Mouse (Mus musculus) naive thymus-derived CD4-positive, alpha-beta T cell, adult 2 months (primary cell): ENCODE measurements at regions not wholly inside any gene's neighbourhood (a gene's known extent, or its start where the extent isn't known, plus 50 kb on each side); places are given as distances from the start of the nearest gene placed in this dataset.

Experiments used
- DNase-seq: peaks from one replicate; pipeline ENCODE4 v3.0.0-alpha.2; 2011; ENCODE audit warnings: low read depth

DNA sequence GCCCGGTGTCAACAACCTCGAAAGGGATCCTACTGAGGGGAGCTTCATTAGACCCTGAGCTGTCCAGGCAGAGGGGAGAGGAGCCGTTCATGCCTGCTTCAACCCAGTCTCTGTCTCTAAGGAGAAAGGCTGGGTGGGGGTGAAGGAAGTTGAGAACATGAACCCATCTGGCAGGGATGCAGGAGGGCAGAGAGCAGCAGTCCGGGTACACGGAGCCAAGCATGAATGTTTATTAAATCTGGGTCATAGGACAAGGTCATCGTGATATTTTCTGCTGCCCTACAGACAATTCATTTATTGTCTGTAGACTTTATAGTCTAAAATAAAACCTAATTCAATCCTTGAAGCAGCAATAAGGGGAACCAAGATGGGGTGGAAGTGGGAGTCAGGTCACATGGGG lies 105.2 kb upstream of the Tle3 start:
- DNase-seq, result no peak

DNA sequence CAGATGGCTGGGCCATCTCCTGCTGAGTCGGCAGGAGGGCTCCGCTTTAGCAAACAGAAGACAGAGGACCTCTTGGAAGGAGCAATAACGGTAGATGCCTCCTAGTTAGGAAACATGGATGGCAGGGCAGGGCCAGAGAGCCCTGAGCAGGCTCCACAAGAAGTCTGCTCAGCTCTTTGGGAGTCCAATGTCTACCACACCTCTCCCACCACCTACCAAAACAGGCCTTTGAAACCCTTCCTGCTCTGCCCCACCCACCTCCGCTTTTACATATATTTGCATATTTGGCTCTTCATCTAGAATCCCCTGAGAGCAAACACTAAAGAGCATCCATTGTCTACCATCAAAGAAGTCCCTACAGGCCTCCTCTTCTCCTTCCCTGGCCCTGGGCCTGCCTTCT lies 104.6 kb upstream of the Tle3 start:
- no peak for DNase-seq

DNA sequence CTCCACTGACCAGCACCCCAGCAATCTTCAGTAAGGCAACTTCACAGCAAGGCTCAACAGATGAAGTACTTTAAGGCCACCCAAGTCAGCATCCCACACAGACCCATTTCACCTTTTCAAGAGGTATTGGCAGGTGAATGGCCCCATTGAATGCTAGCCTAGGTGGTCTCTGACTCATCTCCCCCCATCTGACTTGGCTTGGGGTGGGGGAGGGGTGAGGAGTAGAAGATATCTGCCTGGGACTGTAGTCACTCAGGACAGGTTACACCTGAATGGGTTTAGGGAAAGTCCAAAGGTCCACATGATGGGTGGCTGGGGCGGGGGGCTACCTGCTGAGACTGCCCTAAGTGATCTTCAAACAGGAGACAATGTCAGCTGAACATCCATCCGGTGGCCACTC lies 104.0 kb upstream of the Tle3 start:
- no peak for DNase-seq

- DNase-seq, result no peak
These were observed 103.5 kb upstream of the Tle3 start for GRCm38 (mm10) chr9:61268681-61269080.

- DNase-seq, result no peak
These were observed 102.9 kb upstream of the Tle3 start for GRCm38 (mm10) chr9:61269151-61269870.

DNA sequence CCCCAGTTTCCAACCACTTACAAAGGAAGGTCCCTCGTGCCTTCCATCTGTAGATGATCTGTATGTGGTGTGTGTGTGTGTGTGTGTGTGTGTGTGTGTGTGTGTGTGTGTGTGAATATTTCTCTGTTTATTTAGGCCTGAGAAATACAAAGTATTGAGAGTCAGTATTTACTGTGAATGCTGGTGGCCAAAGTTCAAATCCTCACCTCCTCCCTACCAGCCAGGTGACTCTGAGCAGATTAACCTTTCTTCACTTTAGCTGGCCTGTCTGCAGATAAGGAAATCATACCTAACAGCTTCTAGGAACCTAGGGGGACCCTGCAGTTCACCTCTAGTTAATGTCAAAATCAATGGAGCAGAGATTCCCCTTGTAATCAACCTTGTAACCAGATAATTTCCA lies 100.9 kb upstream of the Tle3 start:
- no peak for DNase-seq

DNA sequence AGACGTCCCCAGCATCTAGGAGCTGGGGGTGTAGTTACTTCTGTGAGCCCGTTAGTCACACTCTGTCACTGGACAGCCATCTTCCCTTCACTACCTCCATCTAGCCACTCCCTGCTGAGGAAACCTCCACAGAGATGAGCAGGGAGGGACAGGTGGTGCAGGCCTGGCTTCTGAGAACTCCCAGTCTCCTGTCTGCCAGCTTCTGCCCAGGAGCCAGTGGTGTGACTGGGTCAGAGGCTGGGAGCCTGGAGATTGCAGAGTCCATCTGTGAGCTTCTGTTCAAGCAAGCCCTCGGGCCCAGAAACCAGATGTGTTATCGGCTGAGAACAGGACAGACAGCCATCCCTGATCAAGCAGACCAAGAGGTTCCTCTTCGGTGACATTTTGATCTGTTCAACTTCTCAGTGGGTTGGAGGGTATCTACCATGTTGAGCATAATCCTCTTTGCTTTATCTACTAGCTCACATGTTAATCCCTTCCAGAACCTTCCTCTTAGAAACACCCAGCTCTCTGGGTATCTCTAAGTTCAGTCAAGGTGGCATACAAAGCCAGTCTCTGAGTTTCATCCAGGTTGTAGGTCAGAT lies 100.3 kb upstream of the Tle3 start:
- no peak for DNase-seq

DNA sequence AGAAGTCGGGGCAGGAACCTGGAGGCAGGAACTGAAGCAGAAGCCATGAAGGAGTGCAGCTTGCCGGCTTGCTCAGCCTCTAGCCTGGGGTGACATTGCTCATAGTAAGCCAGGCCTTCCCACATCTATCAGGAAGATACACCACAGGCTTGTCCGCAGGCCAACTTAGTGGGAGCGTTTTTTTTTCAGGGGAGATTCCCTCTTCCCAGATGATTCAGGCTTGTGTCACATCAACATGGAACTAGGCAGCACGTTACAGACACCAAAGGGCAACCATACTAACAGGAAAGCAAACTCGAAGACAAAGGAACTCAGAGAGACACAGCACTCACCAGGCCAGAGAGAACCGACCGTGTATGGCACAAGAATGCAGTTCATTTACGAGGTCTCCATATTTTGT lies 98.1 kb upstream of the Tle3 start:
- DNase-seq, result no peak

DNA sequence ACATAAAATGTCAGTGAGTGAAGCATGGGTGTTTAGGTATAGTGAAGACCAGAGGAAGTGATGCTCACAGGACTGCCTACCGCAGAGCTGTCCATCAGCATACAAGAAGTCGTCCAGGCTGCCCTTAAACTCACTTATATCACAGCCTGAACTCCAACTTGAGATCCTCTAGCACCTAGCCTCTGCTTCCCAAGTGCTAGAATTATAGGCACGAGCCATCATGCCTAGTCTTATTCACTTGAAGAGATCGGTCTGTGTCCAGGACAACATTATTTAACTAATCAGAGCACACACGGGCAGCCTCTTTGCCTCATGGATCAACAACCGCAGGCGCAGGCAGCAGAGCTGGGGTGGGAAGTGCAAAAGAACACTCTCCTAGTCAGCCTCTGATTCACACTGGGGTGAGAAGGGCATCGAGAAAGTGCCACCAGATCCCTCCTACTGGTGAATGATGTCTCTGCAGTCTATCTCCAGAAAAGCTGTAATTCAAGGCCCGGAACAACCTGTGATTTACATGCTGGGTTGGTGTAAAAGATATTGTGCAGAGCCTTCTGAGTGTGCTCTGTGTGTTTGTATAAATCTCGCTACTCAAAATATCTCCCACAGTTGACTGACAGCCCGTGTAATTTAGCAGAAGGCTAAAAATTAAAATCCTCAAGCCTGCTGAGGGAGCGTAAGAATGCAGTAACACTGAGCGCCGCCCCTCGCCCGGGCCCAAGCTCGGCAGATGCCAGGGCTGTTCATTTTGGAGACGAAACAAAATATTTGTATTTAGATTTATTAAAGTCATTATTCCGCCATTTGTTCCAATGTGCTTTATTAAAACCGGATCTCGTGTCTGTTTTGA lies 94.6 kb upstream of the Tle3 start:
- DNase-seq, result peak; percentile 79

GRCm38 (mm10) chr9:61278216-61278758 lies 93.9 kb upstream of the Tle3 start:
- no peak for DNase-seq

- no peak for DNase-seq
These were observed 93.1 kb upstream of the Tle3 start for GRCm38 (mm10) chr9:61279044-61279543.

DNA sequence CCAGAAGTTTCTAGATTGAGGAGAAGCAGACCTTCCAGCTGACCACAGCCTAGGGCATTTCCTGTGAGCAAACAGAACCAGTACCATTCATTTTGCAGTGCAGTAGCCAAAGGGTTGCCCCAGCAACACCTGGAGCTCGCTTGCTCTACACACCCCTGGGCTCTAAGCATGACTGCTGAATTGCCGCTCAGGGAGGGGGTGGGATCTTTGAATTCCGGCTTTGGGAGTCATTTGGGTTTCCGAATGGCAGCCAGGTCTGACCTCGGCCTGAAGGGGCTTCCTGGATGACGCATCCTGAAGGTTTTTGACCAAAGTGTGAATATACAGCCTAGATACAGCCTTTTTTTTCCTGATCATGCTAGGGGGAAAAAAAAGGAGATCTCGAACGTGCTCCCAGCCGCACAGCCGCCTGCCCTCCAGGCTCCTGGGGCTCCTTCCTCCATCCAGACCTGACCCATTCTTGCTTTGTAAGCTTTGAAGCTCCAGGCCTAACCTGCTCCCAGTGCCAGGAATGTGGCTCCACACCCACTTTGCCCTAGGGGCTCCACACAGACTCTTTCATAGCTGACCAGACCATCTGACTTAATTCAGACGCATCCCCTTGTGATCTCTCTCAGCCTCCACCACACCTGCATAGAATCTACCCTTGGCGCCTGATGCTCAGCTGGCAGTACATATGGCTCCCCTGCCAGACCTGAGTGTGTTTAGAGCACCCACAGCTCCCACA lies 91.1 kb upstream of the Tle3 start:
- DNase-seq, result no peak

GRCm38 (mm10) chr9:61283311-61283710 lies 88.9 kb upstream of the Tle3 start:
- DNase-seq, result no peak

DNA sequence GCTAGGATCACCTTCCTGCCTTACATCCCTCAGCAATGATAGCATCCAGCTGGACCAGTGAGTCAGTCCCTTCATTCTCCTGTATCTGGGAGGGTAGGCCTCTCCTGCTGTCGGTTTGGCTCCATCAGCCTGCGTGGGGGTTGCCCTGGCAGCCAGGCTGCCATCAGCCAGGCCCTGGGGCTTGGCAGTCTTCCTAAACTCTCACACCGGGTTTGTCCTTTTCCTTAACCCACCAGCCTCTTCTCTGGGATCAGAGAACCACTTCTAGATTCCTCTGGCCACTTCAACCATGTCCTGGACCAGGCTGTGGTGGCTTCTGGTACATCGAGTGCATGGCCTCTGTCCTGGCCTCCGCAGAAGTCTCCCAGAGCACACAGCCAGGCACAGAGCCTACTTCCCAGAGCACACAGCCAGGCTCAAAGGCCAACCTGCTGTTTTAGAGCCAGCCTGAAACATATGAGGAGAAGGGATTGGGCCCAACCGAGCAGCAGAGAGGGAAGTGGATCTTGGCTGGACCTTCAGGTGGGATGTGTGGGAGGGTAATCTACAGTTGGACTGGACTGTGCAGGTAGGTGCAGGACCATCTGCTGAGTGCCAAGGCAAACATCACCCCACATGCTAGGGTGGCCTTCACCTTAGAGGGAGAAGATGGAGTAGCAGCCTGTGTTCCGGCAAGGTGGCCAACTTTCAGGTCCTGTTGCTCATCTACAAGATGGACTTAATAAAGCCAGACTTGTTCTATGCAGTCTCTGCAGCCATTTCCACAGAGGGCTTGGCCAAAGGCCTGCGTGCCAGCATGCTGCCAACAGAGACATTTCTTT lies 87.8 kb upstream of the Tle3 start:
- no peak for DNase-seq

GRCm38 (mm10) chr9:61286561-61286960 lies 85.6 kb upstream of the Tle3 start:
- no peak for DNase-seq

DNA sequence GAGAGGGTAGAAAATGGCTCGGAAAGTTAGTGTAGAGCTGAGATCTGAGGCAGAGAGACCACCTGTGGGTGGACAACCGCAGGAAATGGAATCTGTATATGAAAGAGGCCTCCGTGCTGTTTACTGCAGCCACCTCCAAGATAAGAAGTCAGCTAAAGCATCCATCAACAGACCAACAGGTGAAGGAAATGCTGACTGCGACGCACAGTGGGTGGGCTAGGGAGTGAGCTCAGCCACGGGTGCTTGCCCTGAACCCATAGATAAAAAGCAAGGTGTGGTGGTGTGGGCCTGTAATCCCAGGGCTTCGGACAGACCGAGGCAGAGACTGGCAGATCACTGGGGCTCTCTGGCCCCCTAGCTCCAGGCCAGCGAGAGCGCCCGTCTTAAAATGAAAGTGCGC lies 83.0 kb upstream of the Tle3 start:
- no peak for DNase-seq

- DNase-seq, result no peak
These were observed 82.5 kb upstream of the Tle3 start for GRCm38 (mm10) chr9:61289713-61290112.

GRCm38 (mm10) chr9:61291646-61292045 lies 80.5 kb upstream of the Tle3 start:
- DNase-seq, result no peak

DNA sequence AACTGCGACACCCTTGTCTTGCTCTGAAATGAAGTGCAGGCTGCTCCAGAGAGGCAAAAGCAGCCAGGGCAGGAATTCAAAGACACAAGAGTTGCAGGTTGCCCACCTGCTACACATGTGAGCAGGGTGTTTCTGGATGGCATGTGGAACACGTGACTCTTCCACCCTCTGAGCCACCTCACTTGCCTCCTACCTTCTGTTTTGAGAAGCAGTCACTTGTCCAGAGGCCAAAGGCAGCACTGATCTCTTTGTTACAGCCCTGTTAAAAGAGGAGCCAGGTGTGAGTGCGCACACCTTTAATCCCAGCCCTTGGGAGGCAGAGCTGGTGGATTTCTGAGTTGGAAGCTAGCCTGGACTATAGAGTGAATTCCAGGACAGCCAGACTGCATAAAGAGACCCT lies 79.7 kb upstream of the Tle3 start:
- DNase-seq, result no peak

GRCm38 (mm10) chr9:61293223-61293985 lies 78.8 kb upstream of the Tle3 start:
- DNase-seq, result no peak
